Comparison of ENCODE assay signal across 7 mouse cellular contexts in the genomic region with DNA sequence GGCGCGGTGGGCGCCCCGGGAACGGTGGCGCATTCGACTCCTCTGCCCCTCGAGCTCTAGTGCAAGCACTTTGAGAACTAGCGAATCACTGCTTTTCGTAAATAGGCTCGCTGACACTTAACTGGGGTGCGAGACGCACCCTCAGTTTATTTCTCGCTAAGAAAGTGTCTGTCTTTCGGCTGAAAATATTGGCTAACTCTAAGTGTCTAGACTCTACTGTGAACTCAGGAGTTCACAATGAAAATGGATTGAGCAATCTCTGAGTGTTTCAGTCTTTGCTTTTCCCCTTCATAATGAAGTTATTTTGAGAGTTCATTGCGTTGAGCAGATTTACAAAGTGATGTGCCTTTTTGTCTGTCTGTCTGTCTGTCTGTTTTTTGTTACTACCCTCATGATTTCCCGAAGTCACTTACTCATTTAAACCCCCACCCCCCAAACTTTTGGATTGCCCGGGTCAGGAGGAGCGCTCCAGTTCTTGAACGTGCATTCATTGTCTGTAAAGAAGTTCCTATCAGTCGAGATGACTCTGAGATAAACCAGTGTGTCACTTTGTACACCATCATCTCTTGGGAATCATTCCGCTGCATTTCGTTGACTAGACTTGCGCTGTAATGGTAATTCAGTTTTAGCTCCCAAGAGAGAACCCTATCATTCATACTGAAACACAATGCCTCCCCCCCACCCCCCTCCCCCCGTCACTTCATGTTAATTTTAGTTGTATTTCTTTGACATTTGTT. TPM values are rescaled to one million over a fixed set of nuclear protein-coding genes. Genes with fewer than 3 reads are reported as not detected.
A peak's percentile ranks its signal among the peaks of the same experiment; 100 is the strongest.
DNase-seq lines count a peak whose midpoint lies in the region; ATAC-seq and TF ChIP-seq lines count a peak whose summit lies in the region.

No protein-coding gene starts in this region.

- H3K9me3 ChIP-seq in lung, embryonic 16.5 days (ENCODE audit: control insufficient read depth, low read length), result no peaks in the 10 kb centered on the region
- H3K9me3 ChIP-seq in embryonic facial prominence, embryonic 10.5 days, result no peaks in the 10 kb centered on the region
- H3K9me3 ChIP-seq in intestine, postnatal 0 days (ENCODE audit: control insufficient read depth), result no peaks in the 10 kb centered on the region

- no peak for TF ChIP-seq CTCF in intestine, postnatal 0 days (IDR thresholded peaks at IDR 0.05; ENCODE audit: low read depth)

- peak overlapping the region; percentile 92 for H3K9ac ChIP-seq in lung, embryonic 16.5 days (ENCODE audit: low read length)
- H3K9ac ChIP-seq in intestine, postnatal 0 days (ENCODE audit: low read depth, low read length), result peak overlapping the region; percentile 93

- H3K36me3 ChIP-seq in lung, embryonic 16.5 days (ENCODE audit: control insufficient read depth, insufficient read depth, low read length), result no peaks in the 10 kb centered on the region
- H3K36me3 ChIP-seq in embryonic facial prominence, embryonic 10.5 days (replicated peaks), result no peaks in the 10 kb centered on the region
- H3K36me3 ChIP-seq in intestine, postnatal 0 days (ENCODE audit: control insufficient read depth, insufficient read depth), result no peaks in the 10 kb centered on the region

- H3K4me3 ChIP-seq in lung, embryonic 16.5 days (ENCODE audit: low read length), result peak overlapping the region; percentile 89
- H3K4me3 ChIP-seq in embryonic facial prominence, embryonic 10.5 days, result peak overlapping the region; percentile 93
- peak overlapping the region; percentile 93 for H3K4me3 ChIP-seq in intestine, postnatal 0 days (ENCODE audit: low read depth, low read length)

- H3K4me1 ChIP-seq in lung, embryonic 16.5 days (replicated peaks; ENCODE audit: control insufficient read depth, insufficient read depth, low read length), result peaks cover 15% of the 10 kb centered on the region
- H3K4me1 ChIP-seq in embryonic facial prominence, embryonic 10.5 days, result peaks cover 27% of the 10 kb centered on the region
- H3K4me1 ChIP-seq in intestine, postnatal 0 days (replicated peaks; ENCODE audit: control insufficient read depth, insufficient read depth, low read length), result 0 out of 2 replicates have a peak, but pooled peaks cover 3% of the 10 kb centered on the region

- peak overlapping the region; percentile 99 for H3K27ac ChIP-seq in lung, embryonic 16.5 days (ENCODE audit: low read length)
- peak overlapping the region; percentile 98 for H3K27ac ChIP-seq in embryonic facial prominence, embryonic 10.5 days (replicated peaks)
- peak overlapping the region; percentile 99 for H3K27ac ChIP-seq in intestine, postnatal 0 days (ENCODE audit: low read depth, low read length)

- 3% methylated on average over 25 of the region's 25 CpGs for WGBS in lung, embryonic 16.5 days
- 2% methylated on average over 25 of the region's 25 CpGs for WGBS in embryonic facial prominence, embryonic 10.5 days
- WGBS in intestine, postnatal 0 days, result 2% methylated on average over 25 of the region's 25 CpGs

- H3K4me2 ChIP-seq in lung, embryonic 16.5 days (ENCODE audit: low read depth, low read length), result peak overlapping the region; percentile 65
- peak overlapping the region; percentile 85 for H3K4me2 ChIP-seq in intestine, postnatal 0 days (replicated peaks; ENCODE audit: low read depth)

- no peak for DNase-seq in lung, adult 18-20 months
- DNase-seq in embryonic facial prominence, embryonic 10.5 days (ENCODE audit: low spot score), result peak; percentile 10
- peak; percentile 26 for DNase-seq in neural tube, embryonic 10.5 days (ENCODE audit: extremely low spot score, low spot score)
- DNase-seq in urinary bladder, postnatal 4 days (ENCODE audit: low spot score in 2 of 2), result no peak

- ATAC-seq in lung, embryonic 16.5 days (ENCODE audit: low read depth), result no peak
- ATAC-seq in intestine, postnatal 0 days, result no peak
- ATAC-seq in inflammation-experienced regulatory T-cells, adult 6 months, result no peak

- no peaks in the 10 kb centered on the region for H3K27me3 ChIP-seq in lung, embryonic 16.5 days (ENCODE audit: control insufficient read depth, insufficient read depth, low read depth, low read length)
- H3K27me3 ChIP-seq in embryonic facial prominence, embryonic 10.5 days (replicated peaks; ENCODE audit: low read depth, poor library complexity, severe bottlenecking), result no peaks in the 10 kb centered on the region
- no peaks in the 10 kb centered on the region for H3K27me3 ChIP-seq in intestine, postnatal 0 days (replicated peaks; ENCODE audit: control insufficient read depth, insufficient read depth, low read length)

RNA-seq across cellular contexts. Expression of a gene that starts 1.0 kb away (rescaled TPM):
- polyA plus RNA-seq in lung, embryonic 16.5 days (2015; fragmentation: Nextera tagmentation; extraction: Ambion mirVana), result 39.0 and 43.1 TPM in 2 replicates
- polyA plus RNA-seq in embryonic facial prominence, embryonic 10.5 days (2016; fragmentation: Nextera tagmentation; extraction: Ambion mirVana), result 34.5 and 37.6 TPM in 2 replicates
- polyA plus RNA-seq in intestine, postnatal 0 days (2015; fragmentation: Nextera tagmentation; extraction: Ambion mirVana), result 17.4 and 19.9 TPM in 2 replicates
- polyA plus RNA-seq in inflammation-experienced regulatory T-cells, adult 6 months (2017; shearing (Covaris generic)), result 100 to 1,000 TPM; 228 to 429 (median 340) TPM

Comparison
In these comparisons a context has a peak if more than half of its experiments do, and no peak if none do; other contexts are left out.
1. DNase-seq: peak in embryonic facial prominence, embryonic 10.5 days (single experiment) and neural tube, embryonic 10.5 days (single experiment); none in lung, adult 18-20 months (0 of 2) and urinary bladder, postnatal 4 days (0 of 2).
2. Peak in every context shown above with its lines, with median percentiles within 50 percentile points of each other: H3K27ac ChIP-seq and H3K4me3 ChIP-seq.